Mouse (Mus musculus) ES-CJ7 (cell line): ENCODE data around the gene Igsf6.

Experiments used
- DNase-seq: peaks from one replicate; pipeline ENCODE4 v3.0.0; 2011; ENCODE audit warnings: low read depth, low spot score

Gene Igsf6

GRCm38 (mm10) chr7:121074281-121074680 lies at the start of gene Igsf6:
Igsf6 (minus strand) TSS chr7:121074572.
- DNase-seq, result no peak

GRCm38 (mm10) chr7:121120143-121120818 lies 45.9 kb upstream of the Igsf6 start:
- DNase-seq, result peak; percentile 69

GRCm38 (mm10) chr7:121111762-121112161 lies 37.4 kb upstream of the Igsf6 start:
- no peak for DNase-seq

- DNase-seq, result no peak
Observed at GRCm38 (mm10) chr7:121111321-121111720, 36.9 kb upstream of the Igsf6 start.

GRCm38 (mm10) chr7:121107851-121108250 lies 33.5 kb upstream of the Igsf6 start:
- DNase-seq, result no peak

- DNase-seq, result no peak
Observed at GRCm38 (mm10) chr7:121098614-121099389, 24.4 kb upstream of the Igsf6 start.

- DNase-seq, result no peak
Observed at GRCm38 (mm10) chr7:121093026-121093425, 18.7 kb upstream of the Igsf6 start.

- DNase-seq, result no peak
Observed at GRCm38 (mm10) chr7:121090748-121091147, 16.4 kb upstream of the Igsf6 start.

- DNase-seq, result peak; percentile 19
Observed at GRCm38 (mm10) chr7:121088745-121089144, 14.4 kb upstream of the Igsf6 start.

GRCm38 (mm10) chr7:121085500-121085899 lies 11.1 kb upstream of the Igsf6 start:
- no peak for DNase-seq

- DNase-seq, result no peak
Observed at GRCm38 (mm10) chr7:121084840-121085453, 10.6 kb upstream of the Igsf6 start.

GRCm38 (mm10) chr7:121082949-121083513 lies 8.7 kb upstream of the Igsf6 start:
- no peak for DNase-seq

- no peak for DNase-seq
Observed at GRCm38 (mm10) chr7:121081816-121082215, 7.4 kb upstream of the Igsf6 start.

GRCm38 (mm10) chr7:121081350-121081749 lies 7.0 kb upstream of the Igsf6 start, which contains the start of gene Otoa:
Otoa (plus strand) TSS chr7:121081650.
- DNase-seq, result no peak

GRCm38 (mm10) chr7:121077829-121078228 lies 3.5 kb upstream of the Igsf6 start:
- DNase-seq, result peak; percentile 63

- DNase-seq, result no peak
Observed at GRCm38 (mm10) chr7:121077311-121077710, 2.9 kb upstream of the Igsf6 start.

- DNase-seq, result no peak
Observed at GRCm38 (mm10) chr7:121075416-121075815, 1.0 kb upstream of the Igsf6 start.

- DNase-seq, result no peak
Observed at GRCm38 (mm10) chr7:121074801-121075400, 529 bp upstream of the Igsf6 start.

GRCm38 (mm10) chr7:121072506-121072905 lies 1.9 kb downstream of the Igsf6 start:
- DNase-seq, result no peak

- DNase-seq, result no peak
Observed at GRCm38 (mm10) chr7:121071276-121071675, 3.1 kb downstream of the Igsf6 start.

- DNase-seq, result peak; percentile 20
Observed at GRCm38 (mm10) chr7:121064309-121064708, 10.1 kb downstream of the Igsf6 start.
